Mouse (Mus musculus) Patski (cell line): ENCODE measurements around the gene Fam189a1. TPM values are rescaled to one million over a fixed set of nuclear protein-coding genes. Genes with fewer than 3 reads are reported as not detected.

Experiments used
- ATAC-seq: fragments of 100-300 bp; one replicate; pipeline ENCODE4 v1.8.0; 2021
- CTCF ChIA-PET: fragments of 350-600 bp; sonication (Branson Sonifier 250); formaldehyde crosslinking; loops from one replicate; lab custom pipeline; 2022; ENCODE audit warnings: inconsistent platforms; lab: Charles Lee
- POLR2A ChIA-PET: fragments of 350-600 bp; sonication (Branson Sonifier 250); formaldehyde crosslinking; loops from one replicate; lab custom pipeline; 2022; ENCODE audit warnings: antibody characterized with exemption, inconsistent platforms; lab: Charles Lee
- DNase-seq: peaks from one replicate; pipeline ENCODE4 v3.0.0-alpha.2; 2011; ENCODE audit warnings: low read depth, low spot score
- H3K27me3 ChIP-seq: fragments of 371-371 bp; one replicate; pipeline ENCODE4 v1.5.1; 2021
- CTCF ChIP-seq: fragments of 100-300 bp; IDR thresholded peaks from one replicate; pipeline ENCODE4 v1.5.1; 2021
- in situ Hi-C: fragments of 300-500 bp; cut with MboI; formaldehyde crosslinking; loops from 3 replicates; pipeline ENCODE4 v1.11.1; 2018; ENCODE audit warnings: low pct_unique_long_range_greater_than_20kb, mixed read lengths
- polyA plus RNA-seq: library from polyadenylated mRNA; unstranded; gene quantifications from one replicate; pipeline ENCODE4 v1.2.3, GENCODE M21; 2021

Gene Fam189a1
- polyA plus RNA-seq, 1 experiment from 2014 or later, result 2.7 TPM

DNA sequence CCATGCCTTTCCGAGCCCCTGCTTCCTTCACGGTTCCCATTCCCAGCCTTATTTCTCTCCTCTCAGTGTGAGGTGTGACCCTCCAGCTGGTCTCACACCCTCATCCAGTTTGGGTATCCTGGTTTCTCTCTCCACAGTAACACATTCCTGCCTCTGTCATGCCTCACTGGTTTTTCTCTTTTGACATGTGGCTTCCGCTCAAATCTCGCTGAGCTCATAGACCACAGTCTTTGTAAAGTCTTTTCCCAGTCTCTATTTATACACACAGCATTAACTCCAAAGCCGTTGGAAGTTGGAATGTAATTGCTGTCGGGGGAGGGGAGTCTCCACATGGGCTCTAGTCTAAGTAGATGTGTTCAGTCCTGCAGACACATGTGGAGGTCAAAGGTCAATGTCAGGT lies 145.2 kb downstream of the Fam189a1 start:
- DNase-seq (peak; percentile 85), ATAC-seq (peak; percentile 82)
- in situ Hi-C loops, result loop anchor here (25.0 kb wide), 1 partner anchor 949 kb away; no protein-coding TSS in a partner anchor
- no peak for TF ChIP-seq CTCF
- ChIA-PET POLR2A (interaction anchor here (1.7 kb wide), 1 partner anchor 13 kb away, joined by 4 read pairs; no protein-coding TSS in a partner anchor), CTCF (interaction anchor here (0.7 to 1.1 kb wide), 2 partner anchors 61 to 62 kb away, joined by 3 read pairs; no protein-coding TSS in a partner anchor)
- H3K27me3 ChIP-seq, result no peaks in the 10 kb centered on the region

GRCm38 (mm10) chr7:65010275-65010674 lies 146.1 kb downstream of the Fam189a1 start:
- in situ Hi-C loops, result loop anchor here (25.0 kb wide), 1 partner anchor 948 kb away; no protein-coding TSS in a partner anchor
- no peak for TF ChIP-seq CTCF
- no peaks in the 10 kb centered on the region for H3K27me3 ChIP-seq
- POLR2A ChIA-PET, result interaction anchor here (1.7 kb wide), 1 partner anchor 12 kb away, joined by 4 read pairs; no protein-coding TSS in a partner anchor
- no peak for DNase-seq
- no peak for ATAC-seq
- CTCF ChIA-PET, result no interaction called here

- DNase-seq (no peak), ATAC-seq (no peak)
- CTCF ChIA-PET, result interaction anchor here (0.7 kb wide), 1 partner anchor 68 kb away, joined by 3 read pairs; no protein-coding TSS in a partner anchor
- no peaks in the 10 kb centered on the region for H3K27me3 ChIP-seq
- TF ChIP-seq CTCF, result no peak
- in situ Hi-C loops, result loop anchor here (25.0 kb wide), 1 partner anchor 943 kb away; no protein-coding TSS in a partner anchor
- POLR2A ChIA-PET, result no interaction called here
Observed at GRCm38 (mm10) chr7:65005731-65006130, 150.6 kb downstream of the Fam189a1 start.

GRCm38 (mm10) chr7:64999718-65000214 lies 156.6 kb downstream of the Fam189a1 start:
- H3K27me3 ChIP-seq, result no peaks in the 10 kb centered on the region
- POLR2A ChIA-PET, result interaction anchor here (0.5 kb wide), 1 partner anchor 348 kb away, joined by 6 read pairs; no protein-coding TSS in a partner anchor
- CTCF ChIA-PET, result interaction anchor here (0.8 kb wide), 1 partner anchor 73 kb away, joined by 4 read pairs; no protein-coding TSS in a partner anchor
- DNase-seq (no peak), ATAC-seq (no peak)
- TF ChIP-seq CTCF, result no peak
- in situ Hi-C loops, result loop anchor here (25.0 kb wide), 1 partner anchor 937 kb away; no protein-coding TSS in a partner anchor

- peak; percentile 82 for DNase-seq
- ChIA-PET POLR2A (interaction anchor here (0.7 to 1.3 kb wide), 2 partner anchors 9 to 13 kb away, joined by 3 to 4 read pairs; no protein-coding TSS in a partner anchor), CTCF (no interaction called here)
- in situ Hi-C loops, result no loop called here
- TF ChIP-seq CTCF, result no peak
- no peaks in the 10 kb centered on the region for H3K27me3 ChIP-seq
- peak; percentile 85 for ATAC-seq
Observed at GRCm38 (mm10) chr7:64997743-64998142, 158.6 kb downstream of the Fam189a1 start.

GRCm38 (mm10) chr7:64995946-64996444 lies 160.4 kb downstream of the Fam189a1 start:
- no peak for TF ChIP-seq CTCF
- H3K27me3 ChIP-seq, result no peaks in the 10 kb centered on the region
- ChIA-PET POLR2A (no interaction called here), CTCF (interaction anchor here (1.6 kb wide), 1 partner anchor 78 kb away, joined by 4 read pairs; no protein-coding TSS in a partner anchor)
- DNase-seq, result no peak
- in situ Hi-C loops, result no loop called here
- no peak for ATAC-seq

GRCm38 (mm10) chr7:64989406-64989805 lies 167.0 kb downstream of the Fam189a1 start:
- CTCF ChIA-PET, result no interaction called here
- ATAC-seq (peak; percentile 85), DNase-seq (peak; percentile 76)
- POLR2A ChIA-PET, result interaction anchor here (0.7 to 1.3 kb wide), 2 partner anchors 8 to 51 kb away, joined by 3 read pairs; no protein-coding TSS in a partner anchor
- TF ChIP-seq CTCF, result no peak
- in situ Hi-C loops, result no loop called here
- H3K27me3 ChIP-seq, result no peaks in the 10 kb centered on the region

DNA sequence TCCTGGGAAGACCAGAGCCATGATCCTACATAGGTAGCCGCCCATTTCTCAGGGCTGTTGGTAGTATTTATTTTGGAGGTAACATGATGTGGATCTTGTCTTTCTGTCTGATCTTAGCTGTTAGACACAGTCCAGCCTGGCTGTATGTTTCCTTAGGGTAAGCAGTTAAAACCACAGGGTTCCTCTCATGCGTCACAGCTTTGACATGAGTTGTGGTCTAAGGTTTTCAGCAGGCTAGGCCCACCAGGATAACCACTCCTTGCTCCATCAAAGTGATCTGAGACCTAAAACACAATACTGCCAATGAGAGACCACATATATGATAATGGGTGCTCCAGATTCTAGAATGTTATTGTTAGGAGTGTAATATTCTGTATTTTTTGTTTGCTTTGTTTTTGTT lies 168.4 kb downstream of the Fam189a1 start:
- no peak for TF ChIP-seq CTCF
- CTCF ChIA-PET, result interaction anchor here (0.8 kb wide), 1 partner anchor 85 kb away, joined by 3 read pairs; no protein-coding TSS in a partner anchor
- ATAC-seq (no peak), DNase-seq (no peak)
- in situ Hi-C loops, result no loop called here
- POLR2A ChIA-PET, result no interaction called here
- no peaks in the 10 kb centered on the region for H3K27me3 ChIP-seq

DNA sequence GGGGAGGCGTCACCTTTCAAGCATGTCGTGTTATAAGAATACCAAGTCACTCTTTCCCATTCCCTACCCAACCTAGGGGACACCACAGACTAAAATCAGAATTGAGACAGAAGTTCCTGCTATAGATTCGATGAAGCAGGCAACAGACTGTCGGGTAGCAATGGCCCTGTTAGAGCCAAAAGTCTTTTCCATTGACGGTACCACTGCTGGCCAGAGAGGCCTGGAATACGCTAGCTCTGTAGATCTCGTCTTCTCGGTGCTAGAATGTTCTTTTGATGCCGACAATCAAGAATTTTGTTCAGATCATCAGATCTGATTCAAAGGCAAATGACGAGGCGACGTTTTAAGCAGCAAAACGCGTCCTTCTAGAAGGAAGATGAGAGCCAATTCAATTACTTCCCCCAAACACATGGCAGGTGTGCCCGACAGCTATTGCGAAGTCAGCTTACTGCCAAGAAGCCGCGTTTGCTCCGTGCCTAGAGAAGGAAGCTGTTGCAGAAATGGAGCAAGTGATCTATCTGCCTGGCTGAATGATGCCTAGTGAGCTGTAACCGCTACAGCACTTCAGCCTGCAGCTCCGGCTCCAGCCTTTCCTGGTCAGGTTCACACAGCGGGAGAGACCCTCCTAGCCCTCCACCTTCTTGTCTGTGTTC lies 171.8 kb downstream of the Fam189a1 start:
- POLR2A ChIA-PET, result no interaction called here
- no peak for DNase-seq
- CTCF ChIA-PET, result no interaction called here
- no peak for TF ChIP-seq CTCF
- H3K27me3 ChIP-seq, result no peaks in the 10 kb centered on the region
- no peak for ATAC-seq
- in situ Hi-C loops, result no loop called here

DNA sequence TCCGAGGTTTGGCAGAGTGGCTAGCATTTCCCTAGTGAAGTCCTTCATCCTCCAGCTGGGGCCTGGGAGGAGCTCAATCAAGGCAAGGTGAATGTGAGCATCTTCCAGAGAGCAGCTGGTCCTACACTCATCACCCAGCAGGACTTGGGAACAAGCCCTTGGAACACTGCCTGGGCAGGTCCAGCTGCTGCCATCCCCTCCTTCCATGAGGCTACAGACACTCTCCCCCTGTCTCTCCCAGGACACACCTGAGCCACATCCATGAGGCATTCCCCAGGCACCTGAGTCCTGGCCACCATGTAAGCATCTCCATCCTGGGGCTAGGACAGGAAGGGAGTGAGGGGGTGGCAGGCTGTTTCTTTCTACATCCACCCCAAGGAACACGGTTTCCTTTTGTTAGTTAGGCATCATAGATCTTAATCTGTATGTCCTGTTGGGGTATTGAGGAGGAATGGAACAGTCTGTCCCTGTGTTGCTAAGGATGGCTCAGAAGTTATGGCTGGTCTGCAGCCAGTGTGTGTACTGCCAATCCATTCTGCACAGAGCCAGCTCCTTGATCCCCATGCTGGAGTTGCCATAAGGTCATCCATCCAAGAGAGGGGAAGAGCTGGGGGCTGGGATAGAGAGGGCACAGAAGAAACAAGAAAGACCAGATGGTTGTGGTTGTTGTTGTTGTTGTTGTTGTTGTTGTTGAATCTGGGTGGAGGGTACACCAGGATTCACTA lies 174.7 kb downstream of the Fam189a1 start:
- no peak for DNase-seq
- no peak for ATAC-seq
- ChIA-PET CTCF (no interaction called here), POLR2A (interaction anchor here (0.6 kb wide), 1 partner anchor 90 kb away, joined by 3 read pairs; no protein-coding TSS in a partner anchor)
- in situ Hi-C loops, result no loop called here
- H3K27me3 ChIP-seq, result no peaks in the 10 kb centered on the region
- TF ChIP-seq CTCF, result no peak
